Mouse (Mus musculus) heart, postnatal 0 days (tissue): ENCODE data around the gene Agbl4. TPM values are rescaled to one million over a fixed set of nuclear protein-coding genes. Genes with fewer than 3 reads are reported as not detected.

ENCODE experiments used
- ATAC-seq: fragments of 200-750 bp; cut with Nextera tagmentation; 2 replicates; pipeline ENCODE4 v1.8.0; 2017; ENCODE audit warnings: low read depth, moderate number of reproducible peaks, moderate library complexity; ENCODE audit not compliant: insufficient read depth
- DNase-seq: peaks from one replicate; pipeline ENCODE4 v3.0.0-alpha.2; 2016; ENCODE audit warnings: low spot score
- H3K27ac ChIP-seq: fragments of 300-500 bp; sonication (generic); 2 replicates; pipeline ENCODE4 v1.5.1; 2014; ENCODE audit warnings: low read depth, mild to moderate bottlenecking
- H3K27me3 ChIP-seq: fragments of 300-500 bp; sonication (generic); 2 replicates; pipeline ENCODE4 v1.6.1; 2014; ENCODE audit warnings: low read length, mixed read lengths; ENCODE audit not compliant: control insufficient read depth, insufficient read depth
- H3K36me3 ChIP-seq: fragments of 300-500 bp; sonication (generic); replicated peaks from 2 replicates; pipeline ENCODE4 v1.6.1; 2014; ENCODE audit warnings: low read length, mixed read lengths; ENCODE audit not compliant: control insufficient read depth, insufficient read depth
- H3K4me1 ChIP-seq: fragments of 300-500 bp; sonication (generic); 2 replicates; pipeline ENCODE4 v1.6.1; 2014; ENCODE audit warnings: antibody characterized with exemption; ENCODE audit not compliant: control insufficient read depth, insufficient read depth
- H3K4me2 ChIP-seq: fragments of 300-500 bp; sonication (generic); 2 replicates; pipeline ENCODE4 v1.6.1; 2014; ENCODE audit warnings: low read depth, mild to moderate bottlenecking, low read length, moderate library complexity
- H3K4me3 ChIP-seq: fragments of 300-500 bp; sonication (generic); 2 replicates; pipeline ENCODE4 v1.5.1; 2014; ENCODE audit warnings: low read depth, low read length
- H3K9ac ChIP-seq: fragments of 300-500 bp; sonication (generic); replicated peaks from 2 replicates; pipeline ENCODE4 v1.6.1; 2014; ENCODE audit warnings: low read depth, low read length, mixed read lengths
- H3K9me3 ChIP-seq: fragments of 300-500 bp; sonication (generic); replicated peaks from 2 replicates; pipeline ENCODE4 v1.6.1; 2016; ENCODE audit warnings: low read length; ENCODE audit not compliant: control insufficient read depth
- CTCF ChIP-seq: IDR thresholded peaks from 2 replicates; pipeline ENCODE4 v1.5.1; 2016; ENCODE audit warnings: antibody characterized with exemption, control low read depth, low read depth
- EP300 ChIP-seq: IDR thresholded peaks from 2 replicates; pipeline ENCODE4 v1.6.1; 2016; ENCODE audit warnings: antibody characterized with exemption, low read depth
- WGBS: fragments of 180-500 bp; shearing (Covaris S2); extraction: QIAGEN DNeasy Blood & Tissue Kit; methylation state at CpG from one replicate; pipeline ENCODE4 v1.1.7; 2014; 5-methylcytosine and 5-hydroxymethylcytosine counted together
- polyA plus RNA-seq: library from polyadenylated mRNA; unstranded; fragments of >200 nt; fragmentation: Nextera tagmentation; extraction: Ambion mirVana; gene quantifications from 2 replicates; pipeline ENCODE4 v1.2.1, GENCODE M21; 2015
- total RNA-seq: library from RNA; depleted of rRNA; stranded (reverse); fragments of >200 nt; gene quantifications from 2 replicates; pipeline ENCODE4 v1.2.3, GENCODE M21; 2014; ENCODE audit warnings: low replicate concordance

Agbl4 gene
- total and polyA plus RNA-seq, 2 experiments from 2014 or later: 0.55 TPM; not detected in 1

DNA sequence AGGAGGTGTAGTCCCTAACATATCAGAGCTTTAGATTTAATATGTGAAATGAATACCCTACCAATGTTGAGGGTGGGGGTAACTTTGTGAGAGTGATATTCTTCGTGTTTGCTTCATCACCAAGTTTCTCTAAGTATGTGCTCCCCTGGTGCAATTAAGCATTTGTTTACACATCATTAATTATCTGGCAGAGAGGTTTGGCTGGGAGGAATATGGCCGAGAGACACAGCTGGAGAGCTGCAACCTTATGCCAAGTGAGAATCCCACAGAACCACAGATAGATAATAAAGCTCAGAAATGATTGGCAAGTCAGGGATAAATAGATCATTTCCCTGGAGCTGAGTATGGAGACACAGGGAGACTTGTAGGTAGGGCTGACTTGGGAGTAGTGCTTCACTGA, 1003.2 kb downstream of the Agbl4 start:
- no peak overlapping the region for H3K4me3 ChIP-seq
- H3K9me3 ChIP-seq: no peaks in the 10 kb centered on the region
- H3K4me2 ChIP-seq: no peak overlapping the region
- no peaks in the 10 kb centered on the region for H3K27me3 ChIP-seq
- 44% methylated on average over 2 of the region's 2 CpGs for WGBS
- no peaks in the 10 kb centered on the region for H3K4me1 ChIP-seq
- no peak for TF ChIP-seq EP300
- no peak for TF ChIP-seq CTCF
- DNase-seq: no peak
- H3K36me3 ChIP-seq: no peaks in the 10 kb centered on the region
- no peak overlapping the region for H3K27ac ChIP-seq
- no peak for ATAC-seq
- H3K9ac ChIP-seq: no peak overlapping the region

- Histone ChIP-seq H3K4me1 (no peaks in the 10 kb centered on the region), H3K9ac (no peak overlapping the region), H3K27me3 (no peaks in the 10 kb centered on the region), H3K36me3 (no peaks in the 10 kb centered on the region), H3K9me3 (no peaks in the 10 kb centered on the region), H3K4me2 (no peak overlapping the region), H3K27ac (no peak overlapping the region), H3K4me3 (no peak overlapping the region)
- ATAC-seq: no peak
- TF ChIP-seq EP300 (no peak), CTCF (no peak)
- no peak for DNase-seq
- 32% methylated on average over 1 of the region's 1 CpGs for WGBS
Observed at GRCm38 (mm10) chr4:111403243-111403642, 1005.8 kb downstream of the Agbl4 start.

GRCm38 (mm10) chr4:111410731-111411130, 1013.3 kb downstream of the Agbl4 start:
- DNase-seq: no peak
- Histone ChIP-seq H3K36me3 (no peaks in the 10 kb centered on the region), H3K4me2 (no peak overlapping the region), H3K9me3 (no peaks in the 10 kb centered on the region), H3K27me3 (no peaks in the 10 kb centered on the region), H3K9ac (no peak overlapping the region), H3K4me3 (no peak overlapping the region), H3K27ac (no peak overlapping the region), H3K4me1 (peaks cover 3% of the 10 kb centered on the region; the same call in 1 of the 2 replicates)
- TF ChIP-seq CTCF (no peak), EP300 (no peak)
- 74% methylated on average over 4 of the region's 4 CpGs for WGBS
- no peak for ATAC-seq

DNA sequence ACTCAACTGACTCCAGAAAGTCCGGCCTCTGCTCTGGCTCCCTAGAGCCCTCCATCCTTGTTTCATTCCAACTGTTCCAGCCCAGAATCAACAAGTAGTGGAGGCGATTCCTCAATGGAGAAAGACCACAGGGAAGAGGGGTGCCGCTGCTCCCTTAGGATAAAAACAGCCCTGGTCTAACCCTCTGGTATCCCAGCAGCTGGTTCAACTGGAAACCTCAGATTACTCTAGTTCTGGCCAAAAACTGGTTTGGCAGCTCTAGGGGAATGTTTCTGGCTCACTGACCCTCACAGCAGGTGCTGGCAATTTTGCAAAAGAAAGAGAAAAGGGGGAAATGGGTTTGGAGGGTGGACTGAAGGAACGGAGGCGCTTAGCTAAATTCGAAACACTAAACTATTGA, 1016.9 kb downstream of the Agbl4 start:
- Histone ChIP-seq H3K9ac (peak overlapping the region; percentile 89), H3K27me3 (no peaks in the 10 kb centered on the region), H3K4me1 (peaks cover 9% of the 10 kb centered on the region), H3K4me3 (peak overlapping the region; percentile 88), H3K9me3 (no peaks in the 10 kb centered on the region), H3K27ac (no peak overlapping the region), H3K36me3 (0 out of 2 replicates have a peak, but pooled peaks cover 6% of the 10 kb centered on the region), H3K4me2 (peak overlapping the region; percentile 95)
- TF ChIP-seq EP300 (no peak), CTCF (no peak)
- no peak for DNase-seq
- ATAC-seq: 0 out of 2 replicates have a peak, but pooled peaks have one; percentile 1
- under 1% methylated on average over 6 of the region's 6 CpGs for WGBS

- peak; percentile 96 for ATAC-seq
- peak; percentile 85 for DNase-seq
- Histone ChIP-seq H3K4me2 (peak within 1 kb of the TSS; percentile 95), H3K9me3 (no peaks in the 10 kb centered on the region), H3K27me3 (no peaks in the 10 kb centered on the region), H3K27ac (peak within 1 kb of the TSS; percentile 74), H3K36me3 (0 out of 2 replicates have a peak, but pooled peaks cover 6% of the 10 kb centered on the region), H3K9ac (peak within 1 kb of the TSS; percentile 89), H3K4me1 (peaks cover 9% of the 10 kb centered on the region), H3K4me3 (peak within 1 kb of the TSS; percentile 88)
- under 1% methylated on average over 64 of the region's 66 CpGs for WGBS
- TF ChIP-seq CTCF (no peak), EP300 (no peak)
Observed at GRCm38 (mm10) chr4:111414818-111415488, 1017.5 kb downstream of the Agbl4 start, which contains the start of gene Bend5. Bend5 (plus strand) TSS chr4:111415006.
